10 mouse cellular contexts compared by ENCODE assay signal in genomic region chr13:29641200-29641599, GRCm38 (mm10).
"Had no signal": no experiment of that assay in that cellular context is flagged by ENCODE, and none has a peak within 500 bp of the region (broad histone marks: within the 10 kb centered on the region; RNA-seq: fewer than 3 reads in every experiment).

No protein-coding gene starts in this region.

- ATAC-seq: hindbrain, postnatal 0 days; midbrain, embryonic 15.5 days had no signal

- H3K4me3 ChIP-seq: limb, embryonic 15.5 days; midbrain, embryonic 15.5 days; neural tube, embryonic 12.5 days had no signal

- H3K27me3 ChIP-seq: limb, embryonic 15.5 days; midbrain, embryonic 15.5 days; neural tube, embryonic 12.5 days had no signal

- H3K4me1 ChIP-seq: midbrain, embryonic 15.5 days; neural tube, embryonic 12.5 days had no signal

- H3K9ac ChIP-seq: limb, embryonic 15.5 days; midbrain, embryonic 15.5 days; neural tube, embryonic 12.5 days had no signal

- H3K4me2 ChIP-seq: limb, embryonic 15.5 days; midbrain, embryonic 15.5 days; neural tube, embryonic 12.5 days had no signal

- DNase-seq: kidney, adult 8-10 months; kidney, postnatal 25 days; layer of hippocampus, adult 9-11 months; left cerebral cortex, postnatal 4 days; thymus, postnatal 4 days had no signal

- H3K9me3 ChIP-seq: limb, embryonic 15.5 days; midbrain, embryonic 15.5 days; neural tube, embryonic 12.5 days had no signal

- H3K27ac ChIP-seq: hindbrain, postnatal 0 days; limb, embryonic 15.5 days; midbrain, embryonic 15.5 days; neural tube, embryonic 12.5 days; stomach, postnatal 0 days had no signal

- H3K36me3 ChIP-seq: limb, embryonic 15.5 days; midbrain, embryonic 15.5 days; neural tube, embryonic 12.5 days had no signal
